In genomic region chr12:24889371-24890051, GRCm38 (mm10) we compare ENCODE assay signal across 9 mouse cellular contexts. TPM values are rescaled to one million over a fixed set of nuclear protein-coding genes. Genes with fewer than 3 reads are reported as not detected.
DNase-seq lines count a peak whose midpoint lies in the region; ATAC-seq lines count a peak whose summit lies in the region.
"Had no signal": no experiment of that assay in that cellular context is flagged by ENCODE, and none has a peak within 500 bp of the region (broad histone marks: within the 10 kb centered on the region; RNA-seq: fewer than 3 reads in every experiment).

No protein-coding gene starts in this region.

- ATAC-seq in erythroid progenitor cell, adult 5-6 weeks (replicated peaks; ENCODE audit: low FRiP score, poor library complexity, severe bottlenecking) = peak; percentile 64
- peak; percentile 86 for ATAC-seq in liver, embryonic 15.5 days (ENCODE audit: insufficient read depth)
- ATAC-seq in stomach, embryonic 14.5 days (ENCODE audit: insufficient number of reproducible peaks, insufficient read depth, low FRiP score, low read depth) = peak; percentile 74; the same call in 1 of the 2 replicates

- DNase-seq in lung, adult 18-20 months = peak; percentile 33 to 55
- DNase-seq in lung, postnatal 10 days = no peak
- no peak for DNase-seq in layer of hippocampus, adult 9-11 months
- no peak for DNase-seq in gastrocnemius, adult 18-20 months (ENCODE audit: low spot score)

- H3K27ac ChIP-seq in liver, embryonic 15.5 days (replicated peaks) = peak overlapping the region; percentile 98
- no peak overlapping the region for H3K27ac ChIP-seq in stomach, embryonic 14.5 days (ENCODE audit: low read length)
- H3K27ac ChIP-seq: embryonic facial prominence, embryonic 12.5 days; limb, embryonic 10.5 days had no signal

- H3K9ac ChIP-seq in liver, embryonic 15.5 days = peak overlapping the region; percentile 56
- H3K9ac ChIP-seq in stomach, embryonic 14.5 days (replicated peaks; ENCODE audit: low read depth, low read length) = no peak overlapping the region
- H3K9ac ChIP-seq: embryonic facial prominence, embryonic 12.5 days had no signal

- H3K4me1 ChIP-seq in liver, embryonic 15.5 days (replicated peaks) = peaks cover 93% of the 10 kb centered on the region
- peaks cover 6% of the 10 kb centered on the region; the same call in 1 of the 2 replicates for H3K4me1 ChIP-seq in stomach, embryonic 14.5 days (ENCODE audit: control insufficient read depth, insufficient read depth, low read length)

- no peaks in the 10 kb centered on the region for H3K27me3 ChIP-seq in liver, embryonic 15.5 days
- H3K27me3 ChIP-seq in stomach, embryonic 14.5 days (ENCODE audit: control insufficient read depth, insufficient read depth, low read length) = no peaks in the 10 kb centered on the region
- H3K27me3 ChIP-seq: embryonic facial prominence, embryonic 12.5 days had no signal

- 22% methylated on average over 7 of the region's 7 CpGs for WGBS in liver, embryonic 15.5 days (ENCODE audit: insufficient replicate concordance)
- 83% methylated on average over 7 of the region's 7 CpGs for WGBS in stomach, embryonic 14.5 days

- H3K36me3 ChIP-seq in liver, embryonic 15.5 days (replicated peaks) = no peaks in the 10 kb centered on the region
- peaks cover 4% of the 10 kb centered on the region; the same call in 1 of the 2 replicates for H3K36me3 ChIP-seq in stomach, embryonic 14.5 days (ENCODE audit: control insufficient read depth, insufficient read depth, low read length)

- 0 out of 2 replicates have a peak overlapping the region, but pooled peaks have one; percentile 10 for H3K4me3 ChIP-seq in liver, embryonic 15.5 days (replicated peaks)
- no peak overlapping the region for H3K4me3 ChIP-seq in stomach, embryonic 14.5 days (ENCODE audit: low read depth, low read length)
- H3K4me3 ChIP-seq: embryonic facial prominence, embryonic 12.5 days; limb, embryonic 10.5 days had no signal

- H3K9me3 ChIP-seq in liver, embryonic 15.5 days (replicated peaks) = no peaks in the 10 kb centered on the region
- H3K9me3 ChIP-seq in stomach, embryonic 14.5 days (ENCODE audit: control insufficient read depth, low read depth, low read length) = no peaks in the 10 kb centered on the region
- H3K9me3 ChIP-seq: embryonic facial prominence, embryonic 12.5 days; limb, embryonic 10.5 days had no signal

- peak overlapping the region; percentile 58 for H3K4me2 ChIP-seq in liver, embryonic 15.5 days
- no peak overlapping the region for H3K4me2 ChIP-seq in stomach, embryonic 14.5 days (replicated peaks; ENCODE audit: low read depth, low read length)
- H3K4me2 ChIP-seq: embryonic facial prominence, embryonic 12.5 days had no signal

RNA-seq across cellular contexts. Expression of gene Mboat2, which starts 58.8 kb away (rescaled TPM):
- total RNA-seq in erythroid progenitor cell, adult 5-6 weeks (2015; ENCODE audit: low replicate concordance) = 68.1 and 117 TPM in 2 replicates
- 79.5 and 84.0 TPM in 2 replicates for total RNA-seq in erythroid progenitor cell, adult 5-6 weeks (2017; ENCODE audit: low replicate concordance)
- polyA plus RNA-seq in liver, embryonic 15.5 days (2015; fragmentation: Nextera tagmentation; extraction: Ambion mirVana) = 3.9 and 4.3 TPM in 2 replicates
- polyA plus RNA-seq in stomach, embryonic 14.5 days (2014; fragmentation: Nextera tagmentation; extraction: Ambion mirVana) = 49.0 and 56.6 TPM in 2 replicates
- total RNA-seq in gastrocnemius, adult 18-20 months (2021) = 1 to 10 TPM in 1 of 2 experiments, under 1 TPM in 1; 0.50 to 1.9 TPM

Comparison
In these comparisons a context has a peak if more than half of its experiments do, and no peak if none do; other contexts are left out.
1. DNase-seq: peak in lung, adult 18-20 months (2 of 2); none in lung, postnatal 10 days (single experiment), layer of hippocampus, adult 9-11 months (single experiment) and gastrocnemius, adult 18-20 months (single experiment).
2. RNA of gene Mboat2, which starts 58.8 kb away (total RNA-seq): 68.1 to 117 TPM in erythroid progenitor cell, adult 5-6 weeks; 0.50 to 1.9 TPM in gastrocnemius, adult 18-20 months; every median in the first group is over 10 times any median in the second.
3. Peak in every context shown above with its lines, with median percentiles within 50 percentile points of each other: ATAC-seq.